Mouse (Mus musculus) forebrain, embryonic 16.5 days (tissue): ENCODE measurements around the gene Mlph. TPM values are rescaled to one million over a fixed set of nuclear protein-coding genes. Genes with fewer than 3 reads are reported as not detected.

Experiments used
- ATAC-seq: fragments of 200-750 bp; cut with Nextera tagmentation; 2 replicates; pipeline ENCODE4 v1.8.0; 2017; ENCODE audit warnings: mild to moderate bottlenecking, moderate library complexity
- H3K27ac ChIP-seq: fragments of 300-500 bp; sonication (generic); 2 replicates; pipeline ENCODE4 v1.5.1; 2014; ENCODE audit warnings: low read length, control low read depth
- H3K27me3 ChIP-seq: fragments of 300-500 bp; sonication (generic); replicated peaks from 2 replicates; pipeline ENCODE4 v1.6.1; 2014; ENCODE audit warnings: low read length; ENCODE audit not compliant: control insufficient read depth, insufficient read depth
- H3K36me3 ChIP-seq: fragments of 300-500 bp; sonication (generic); 2 replicates; pipeline ENCODE4 v1.6.1; 2014; ENCODE audit not compliant: control insufficient read depth, insufficient read depth
- H3K4me1 ChIP-seq: fragments of 300-500 bp; sonication (generic); replicated peaks from 2 replicates; pipeline ENCODE4 v1.6.1; 2014; ENCODE audit warnings: low read length; ENCODE audit not compliant: control insufficient read depth, insufficient read depth
- H3K4me2 ChIP-seq: fragments of 300-500 bp; sonication (generic); 2 replicates; pipeline ENCODE4 v1.6.1; 2014; ENCODE audit warnings: mild to moderate bottlenecking, low read length, control low read depth
- H3K4me3 ChIP-seq: fragments of 300-500 bp; sonication (generic); replicated peaks from 2 replicates; pipeline ENCODE4 v1.5.1; 2014; ENCODE audit warnings: mild to moderate bottlenecking, low read length, control low read depth
- H3K9ac ChIP-seq: fragments of 300-500 bp; sonication (generic); replicated peaks from 2 replicates; pipeline ENCODE4 v1.6.1; 2014; ENCODE audit warnings: low read depth, low read length, control low read depth
- H3K9me3 ChIP-seq: fragments of 300-500 bp; sonication (generic); 2 replicates; pipeline ENCODE4 v1.6.1; 2016; ENCODE audit warnings: low read length; ENCODE audit not compliant: control insufficient read depth
- WGBS: fragments of 180-500 bp; shearing (Covaris S2); extraction: QIAGEN DNeasy Blood & Tissue Kit; methylation state at CpG from one replicate; pipeline ENCODE4 v1.1.7; 2014; 5-methylcytosine and 5-hydroxymethylcytosine counted together
- polyA plus RNA-seq: library from polyadenylated mRNA; unstranded; fragments of >200 nt; fragmentation: Nextera tagmentation; extraction: Ambion mirVana; gene quantifications from 2 replicates; pipeline ENCODE4 v1.2.1, GENCODE M21; 2015

Mlph gene
- polyA plus RNA-seq, 1 experiment from 2014 or later: 0.19 TPM

DNA sequence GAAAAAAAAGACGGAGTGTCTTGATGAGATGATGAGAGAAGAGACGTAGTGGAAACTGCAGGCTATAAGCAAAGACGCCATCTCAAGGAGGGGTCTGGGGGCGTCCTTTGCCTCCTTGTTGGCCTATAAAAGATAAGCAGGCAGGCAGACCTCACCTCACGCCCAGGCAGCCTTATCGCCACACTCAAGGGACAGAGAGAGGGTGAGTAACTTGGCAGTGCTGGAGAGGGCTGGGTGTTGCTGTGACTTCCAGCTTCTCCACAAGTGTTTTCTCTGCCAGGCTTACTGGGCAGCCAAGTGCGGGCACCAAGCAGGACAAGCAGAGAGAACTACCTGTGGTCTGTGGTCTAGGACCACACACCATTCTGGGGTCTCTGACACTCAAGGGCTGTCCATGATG is 36.8 kb downstream of the Mlph start:
- no peaks in the 10 kb centered on the region for H3K4me1 ChIP-seq
- H3K27me3 ChIP-seq: no peaks in the 10 kb centered on the region
- no peak for ATAC-seq
- H3K36me3 ChIP-seq: no peaks in the 10 kb centered on the region
- no peak overlapping the region for H3K9ac ChIP-seq
- no peak overlapping the region for H3K27ac ChIP-seq
- 83% methylated on average over 7 of the region's 7 CpGs for whole genome bisulfite sequencing
- H3K4me3 ChIP-seq: no peak overlapping the region
- no peaks in the 10 kb centered on the region for H3K9me3 ChIP-seq
- no peak overlapping the region for H3K4me2 ChIP-seq

DNA sequence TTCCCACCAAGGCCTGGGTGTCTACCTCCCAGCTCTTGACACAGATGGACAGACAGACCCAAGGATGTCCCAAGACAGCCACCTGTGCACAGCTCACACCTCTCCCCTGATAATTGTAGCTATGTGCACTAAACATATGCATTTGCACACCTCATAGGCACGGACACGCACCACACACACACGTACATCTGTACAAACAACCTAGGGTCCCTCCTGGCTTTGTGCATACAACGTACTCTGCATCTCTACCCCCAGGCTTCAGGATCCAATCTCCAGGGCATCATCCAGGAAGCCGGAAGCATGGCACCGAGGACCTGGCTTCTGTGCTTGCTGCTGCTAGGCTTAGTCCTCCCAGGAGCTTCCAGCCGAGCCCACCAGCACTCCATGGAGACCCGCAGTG is 37.9 kb downstream of the Mlph start, which contains the start of gene Prlh:
TSS of gene Prlh (plus strand) at position 301 of the 400 bp plus-strand sequence.
- H3K36me3 ChIP-seq: no peaks in the 10 kb centered on the region
- WGBS: 88% methylated on average over 8 of the region's 8 CpGs

DNA sequence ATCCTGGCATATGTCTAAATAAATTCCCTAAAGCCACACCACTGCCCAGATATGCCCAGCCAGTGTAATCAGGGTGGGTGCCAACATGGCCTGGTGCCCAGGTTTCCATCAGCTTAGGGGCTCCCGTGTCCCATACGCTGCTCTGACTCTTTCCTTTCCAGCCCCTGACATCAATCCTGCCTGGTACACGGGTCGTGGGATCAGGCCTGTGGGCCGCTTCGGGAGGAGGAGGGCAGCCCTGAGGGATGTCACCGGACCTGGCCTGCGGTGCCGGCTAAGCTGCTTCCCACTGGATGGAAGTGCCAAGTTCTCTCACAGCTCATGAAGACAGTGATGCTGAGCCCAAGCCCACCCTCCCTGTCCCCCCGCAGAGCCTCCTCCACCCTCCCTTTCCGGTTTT is 38.8 kb downstream of the Mlph start:
- H3K4me2 ChIP-seq: no peak overlapping the region
- 63% methylated on average over 11 of the region's 11 CpGs for WGBS
- H3K9ac ChIP-seq: no peak overlapping the region
- no peaks in the 10 kb centered on the region for H3K36me3 ChIP-seq
- no peaks in the 10 kb centered on the region for H3K27me3 ChIP-seq
- H3K4me3 ChIP-seq: no peak overlapping the region
- 0 out of 2 replicates have a peak, but pooled peaks have one; percentile 36 for ATAC-seq
- H3K9me3 ChIP-seq: no peaks in the 10 kb centered on the region
- H3K4me1 ChIP-seq: no peaks in the 10 kb centered on the region
- H3K27ac ChIP-seq: no peak overlapping the region

More for the DNA sequence above, 37.9 kb downstream of the Mlph start, which contains the start of gene Prlh:
- no peaks in the 10 kb centered on the region for H3K27me3 ChIP-seq
- no peaks in the 10 kb centered on the region for H3K9me3 ChIP-seq
- H3K4me3 ChIP-seq: no peak within 1 kb of the TSS
- H3K9ac ChIP-seq: no peak within 1 kb of the TSS
- H3K27ac ChIP-seq: no peak within 1 kb of the TSS
- no peaks in the 10 kb centered on the region for H3K4me1 ChIP-seq
- no peak for ATAC-seq
- no peak within 1 kb of the TSS for H3K4me2 ChIP-seq

DNA sequence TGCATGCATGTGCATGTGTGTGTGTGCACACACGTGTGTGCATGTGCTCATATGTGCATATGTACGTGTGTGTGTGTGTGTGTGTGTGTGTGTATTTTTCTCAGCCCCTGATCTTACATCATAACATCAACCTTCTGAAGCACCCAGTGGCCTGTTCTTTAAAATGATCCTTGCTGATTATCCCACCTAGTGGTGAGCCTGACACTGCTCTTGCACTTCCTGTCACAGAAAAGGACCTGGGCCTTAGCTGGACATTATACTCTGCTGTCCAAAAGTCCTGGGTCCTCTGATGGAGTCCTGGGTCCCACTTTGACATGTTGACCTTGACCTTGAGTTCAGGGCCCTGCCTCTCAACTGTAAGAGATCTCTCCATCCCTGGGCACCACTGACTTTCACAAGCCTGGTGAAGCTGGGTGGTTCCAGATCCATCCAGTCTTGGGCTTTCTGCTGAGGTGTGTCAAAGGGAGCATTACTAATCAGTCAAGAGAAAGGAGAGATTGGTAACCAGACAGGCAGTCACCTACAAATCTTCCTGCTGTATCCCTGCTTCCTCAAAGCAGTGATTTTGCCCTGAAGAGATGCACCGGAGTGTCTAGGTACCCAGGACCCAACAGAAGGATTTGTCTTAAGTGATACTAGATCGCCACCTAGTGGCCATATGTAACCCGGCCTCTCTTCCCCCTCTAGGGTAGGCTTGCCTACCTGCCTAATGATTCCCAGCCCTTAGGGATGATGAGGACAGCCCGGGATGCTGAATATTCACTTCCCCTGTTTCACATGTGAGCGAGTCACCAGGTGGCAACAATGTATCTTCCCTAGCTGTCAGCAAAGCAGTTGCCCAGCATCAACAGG is 41.6 kb downstream of the Mlph start:
- Histone ChIP-seq H3K27me3 (no peaks in the 10 kb centered on the region), H3K4me2 (no peak overlapping the region), H3K27ac (no peak overlapping the region), H3K9ac (no peak overlapping the region), H3K36me3 (no peaks in the 10 kb centered on the region), H3K4me3 (no peak overlapping the region), H3K4me1 (no peaks in the 10 kb centered on the region), H3K9me3 (no peaks in the 10 kb centered on the region)
- ATAC-seq: peak; percentile 82
- WGBS: 34% methylated on average over 7 of the region's 7 CpGs

DNA sequence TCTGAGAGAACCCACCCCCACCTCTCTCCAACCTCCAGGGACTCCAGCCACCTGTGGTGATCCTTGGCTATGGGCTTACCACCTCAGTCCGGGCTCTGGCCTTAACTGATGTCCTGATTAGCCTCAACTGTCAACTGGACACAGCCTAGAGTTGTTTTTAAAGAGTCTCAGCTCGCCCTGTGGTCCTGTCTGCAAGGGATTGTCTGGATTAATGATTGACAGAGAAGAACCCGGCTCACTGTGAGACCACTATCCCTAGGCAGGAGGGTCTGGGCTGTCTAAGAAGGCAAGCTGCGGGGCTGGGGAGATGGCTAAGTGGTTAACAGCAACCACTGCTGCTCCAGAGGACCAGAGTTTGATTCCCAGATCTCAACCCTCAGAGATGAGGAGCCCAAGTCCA is 47.6 kb downstream of the Mlph start:
- no peak overlapping the region for H3K4me2 ChIP-seq
- H3K27ac ChIP-seq: no peak overlapping the region
- H3K4me3 ChIP-seq: no peak overlapping the region
- 51% methylated on average over 4 of the region's 4 CpGs for WGBS
- no peaks in the 10 kb centered on the region for H3K9me3 ChIP-seq
- H3K27me3 ChIP-seq: no peaks in the 10 kb centered on the region
- no peak overlapping the region for H3K9ac ChIP-seq
- H3K36me3 ChIP-seq: no peaks in the 10 kb centered on the region
- no peak for ATAC-seq
- H3K4me1 ChIP-seq: peaks cover 13% of the 10 kb centered on the region

DNA sequence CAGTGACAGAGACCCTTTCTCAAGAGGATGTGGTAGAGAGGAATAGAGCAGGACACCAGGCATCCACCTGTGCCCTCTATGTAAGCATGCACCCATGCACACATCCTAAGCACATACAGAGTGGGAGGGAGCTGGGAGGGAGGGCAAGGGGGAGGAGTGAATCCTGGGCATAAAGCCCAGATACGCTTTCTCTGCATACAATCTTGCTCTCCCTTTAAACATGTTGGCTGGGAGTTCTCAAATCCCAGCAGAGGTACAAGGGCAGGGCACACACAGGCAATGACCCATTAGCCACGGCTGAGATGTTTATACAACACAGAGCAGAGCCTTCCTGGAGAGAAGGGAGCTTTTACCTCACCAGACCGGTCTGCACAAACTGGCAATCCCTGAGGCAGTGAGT is 48.1 kb downstream of the Mlph start:
- Histone ChIP-seq H3K4me2 (no peak overlapping the region), H3K4me1 (peaks cover 18% of the 10 kb centered on the region), H3K36me3 (no peaks in the 10 kb centered on the region), H3K4me3 (no peak overlapping the region), H3K27me3 (no peaks in the 10 kb centered on the region), H3K9ac (no peak overlapping the region), H3K9me3 (no peaks in the 10 kb centered on the region), H3K27ac (no peak overlapping the region)
- 4% methylated on average over 3 of the region's 3 CpGs for WGBS
- peak; percentile 65 for ATAC-seq

DNA sequence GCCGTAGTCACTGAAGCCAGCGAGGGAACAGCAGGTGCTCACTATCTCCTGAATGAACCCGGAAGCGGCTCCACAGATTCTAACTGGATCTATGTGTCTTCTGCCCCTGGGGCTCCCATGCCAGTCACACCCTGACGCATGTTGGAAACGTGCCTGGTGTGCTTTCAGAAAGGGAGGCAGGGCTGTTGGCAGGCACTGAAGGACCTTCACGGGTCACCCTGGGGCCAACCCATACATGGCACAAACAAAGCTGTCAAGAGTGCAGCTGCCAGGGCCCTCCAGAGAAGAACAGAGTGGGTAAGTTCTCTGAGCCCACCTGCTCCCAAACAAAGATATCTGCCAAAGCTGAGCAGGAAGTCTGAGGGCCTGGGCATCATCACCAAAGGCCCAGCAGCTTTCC is 52.7 kb downstream of the Mlph start:
- H3K9me3 ChIP-seq: no peaks in the 10 kb centered on the region
- H3K27ac ChIP-seq: no peak overlapping the region
- no peak overlapping the region for H3K4me3 ChIP-seq
- peak; percentile 71 for ATAC-seq
- H3K9ac ChIP-seq: no peak overlapping the region
- peaks cover 21% of the 10 kb centered on the region for H3K4me1 ChIP-seq
- no peaks in the 10 kb centered on the region for H3K36me3 ChIP-seq
- whole genome bisulfite sequencing: 34% methylated on average over 7 of the region's 7 CpGs
- H3K4me2 ChIP-seq: no peak overlapping the region
- H3K27me3 ChIP-seq: no peaks in the 10 kb centered on the region

DNA sequence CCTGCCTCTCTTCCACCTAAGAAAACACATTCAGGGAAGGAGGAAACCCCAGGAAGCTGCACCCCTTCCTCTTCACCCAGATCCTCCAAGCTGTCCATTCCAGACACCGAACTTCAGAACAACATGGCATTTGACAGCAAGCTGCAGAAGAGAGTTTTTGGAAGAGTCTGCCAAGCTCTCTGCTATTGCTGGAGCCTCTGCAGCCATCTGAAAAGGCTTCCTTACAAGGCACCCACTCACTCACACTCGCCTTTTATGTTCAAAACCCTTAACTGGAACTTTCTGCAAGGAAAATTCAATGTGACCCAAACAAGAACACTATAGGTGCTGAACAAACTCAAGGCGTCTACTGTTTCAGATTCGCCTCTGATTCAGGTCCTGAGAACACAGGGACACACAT is 53.8 kb downstream of the Mlph start:
- no peak overlapping the region for H3K4me3 ChIP-seq
- H3K4me1 ChIP-seq: peaks cover 19% of the 10 kb centered on the region
- no peak for ATAC-seq
- no peak overlapping the region for H3K4me2 ChIP-seq
- H3K27me3 ChIP-seq: no peaks in the 10 kb centered on the region
- no peaks in the 10 kb centered on the region for H3K9me3 ChIP-seq
- H3K36me3 ChIP-seq: no peaks in the 10 kb centered on the region
- H3K27ac ChIP-seq: no peak overlapping the region
- H3K9ac ChIP-seq: no peak overlapping the region
- 73% methylated on average over 4 of the region's 4 CpGs for WGBS

DNA sequence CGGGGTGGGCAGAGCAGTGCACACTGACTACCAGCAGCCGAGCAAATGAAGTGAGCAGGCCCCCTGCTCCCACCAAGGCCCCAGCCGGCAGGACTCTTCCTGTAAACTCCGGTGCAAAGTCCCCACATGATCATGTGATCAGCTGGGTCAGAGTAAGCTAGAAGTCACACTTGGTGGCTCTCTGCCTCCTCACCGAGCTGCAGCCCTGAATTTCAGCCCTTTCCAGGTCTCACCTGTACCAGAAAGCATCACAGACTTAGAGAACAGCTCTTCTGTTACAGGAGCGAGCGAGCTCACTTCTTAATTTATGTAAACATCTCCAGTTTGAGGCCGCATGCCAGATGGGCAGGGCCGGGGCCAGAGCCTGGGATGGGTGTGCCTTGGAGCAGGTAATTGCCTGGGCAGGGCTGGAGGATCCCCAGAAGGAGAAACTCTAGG is 54.5 kb downstream of the Mlph start, which contains the start of gene Rab17:
TSS of gene Rab17 (minus strand) at position 315 of the 438 bp plus-strand sequence.
- H3K4me2 ChIP-seq: no peak within 1 kb of the TSS
- no peaks in the 10 kb centered on the region for H3K36me3 ChIP-seq
- H3K4me1 ChIP-seq: peaks cover 22% of the 10 kb centered on the region
- H3K9me3 ChIP-seq: no peaks in the 10 kb centered on the region
- H3K4me3 ChIP-seq: no peak within 1 kb of the TSS
- ATAC-seq: no peak
- H3K27ac ChIP-seq: no peak within 1 kb of the TSS
- 41% methylated on average over 9 of the region's 9 CpGs for WGBS
- H3K27me3 ChIP-seq: no peaks in the 10 kb centered on the region
- H3K9ac ChIP-seq: no peak within 1 kb of the TSS
